Mouse (Mus musculus) lung, adult 2 months (tissue): ENCODE results near the gene Cage1.

Source experiments
- CTCF ChIP-seq: fragments of 200-500 bp; IDR thresholded peaks from 2 replicates; pipeline ENCODE4 v1.5.1; 2011; ENCODE audit warnings: mild to moderate bottlenecking, low read length, control low read depth; ENCODE audit not compliant: insufficient read depth
- POLR2A ChIP-seq: fragments of 200-500 bp; IDR thresholded peaks from 2 replicates; pipeline ENCODE4 v1.6.1; 2011; ENCODE audit warnings: low read depth, mild to moderate bottlenecking, control low read depth, low read length, borderline replicate concordance; ENCODE audit errors: extremely low read depth

- TF ChIP-seq CTCF, result no peak
- TF ChIP-seq POLR2A, result no peak
Measured at GRCm38 (mm10) chr13:37959239-37959907, 77.5 kb downstream of the Cage1 start.
